Mouse (Mus musculus): ENCODE measurements at regions not wholly inside any gene's neighbourhood (a gene's known extent, or its start where the extent isn't known, plus 50 kb on each side); places are given as distances from the start of the nearest gene placed in this dataset.
A peak's percentile ranks its signal among the peaks of the same experiment; 100 is the strongest.

- no peak for DNase-seq
These were observed 53.9 kb upstream of the Fmo9 start for GRCm38 (mm10) chr1:166735545-166735944.

DNA sequence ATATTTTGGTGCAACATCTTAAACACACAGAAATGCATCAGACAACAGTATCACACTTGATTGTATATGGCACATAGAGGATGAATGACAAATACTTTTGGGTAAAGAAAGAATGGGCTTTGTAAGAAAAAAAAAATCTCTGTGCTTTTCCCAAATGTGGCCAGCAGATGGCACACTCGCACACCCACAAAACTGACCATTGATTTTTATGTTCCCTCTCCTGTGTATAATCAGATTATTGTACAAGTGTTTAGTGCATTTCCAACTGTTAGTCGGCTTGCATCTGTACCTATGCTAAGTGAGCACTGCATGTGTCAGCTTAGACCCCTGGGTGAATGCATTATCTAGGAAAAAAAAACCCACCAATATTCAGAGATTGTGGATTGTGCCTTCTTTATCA, 56.4 kb upstream of the Fmo9 start:
- DNase-seq = peak in 1 of 2 experiments; percentile 24

GRCm38 (mm10) chr1:166750236-166750635, 68.6 kb upstream of the Fmo9 start:
- no peak for DNase-seq

GRCm38 (mm10) chr1:166750777-166751176, 69.1 kb upstream of the Fmo9 start:
- no peak for DNase-seq

- DNase-seq = no peak
These were observed 69.8 kb upstream of the Fmo9 start for GRCm38 (mm10) chr1:166751436-166751835.

DNA sequence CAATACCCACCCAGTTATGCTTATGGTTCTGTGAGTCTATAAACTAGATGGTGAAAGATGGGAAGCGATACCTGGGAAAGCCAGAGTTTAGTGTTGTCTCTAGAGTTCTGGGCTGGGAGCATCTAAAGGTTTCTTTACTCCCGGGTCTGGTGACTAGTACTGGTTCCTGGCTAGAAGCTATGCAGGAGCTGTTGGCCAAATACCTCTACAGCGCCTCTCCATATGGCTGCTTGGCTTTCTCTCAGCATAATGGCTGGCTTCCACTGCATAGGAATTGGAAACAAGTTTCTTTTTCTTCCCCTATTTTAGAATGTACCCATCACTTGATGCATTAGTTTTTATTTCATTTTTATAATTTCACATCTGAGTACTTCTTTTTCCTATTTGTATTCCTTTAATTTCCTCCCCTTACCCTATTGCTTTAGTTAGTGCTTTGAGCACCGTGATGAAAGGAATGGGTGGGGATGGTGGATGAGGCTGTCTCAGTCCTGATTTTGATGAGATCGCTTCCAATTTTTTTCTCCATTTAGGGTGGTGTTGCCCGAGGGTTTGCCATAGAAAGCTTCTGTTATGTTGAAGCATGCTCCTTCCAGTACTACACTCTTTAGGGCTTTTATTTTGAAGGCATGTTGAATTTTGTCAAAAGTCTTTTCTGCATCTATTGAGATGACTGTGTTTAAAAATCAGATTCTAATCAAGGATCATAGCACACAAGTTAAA, 71.5 kb upstream of the Fmo9 start:
- no peak for DNase-seq

- DNase-seq = no peak
These were observed 77.3 kb upstream of the Fmo9 start for GRCm38 (mm10) chr1:166758987-166759386.

DNA sequence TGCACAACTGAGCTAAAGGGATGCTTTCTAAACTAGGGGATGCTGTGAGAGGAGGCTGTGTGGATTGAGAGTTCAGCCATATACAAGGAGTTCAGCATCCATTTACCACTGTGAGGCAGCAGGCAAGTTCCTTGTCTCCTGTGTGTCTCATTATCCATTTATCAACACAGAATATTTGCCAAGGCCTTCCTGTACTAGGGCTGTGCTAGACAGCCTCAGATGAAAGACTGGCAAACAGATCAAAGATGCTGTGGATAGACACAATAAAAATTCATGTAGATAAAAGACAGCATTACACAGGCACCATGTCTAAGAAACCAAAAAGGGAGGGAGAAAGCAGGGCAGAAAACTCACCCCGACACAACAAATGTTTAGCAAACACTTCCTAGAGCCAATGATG, 91.5 kb upstream of the Fmo9 start:
- DNase-seq = no peak

DNA sequence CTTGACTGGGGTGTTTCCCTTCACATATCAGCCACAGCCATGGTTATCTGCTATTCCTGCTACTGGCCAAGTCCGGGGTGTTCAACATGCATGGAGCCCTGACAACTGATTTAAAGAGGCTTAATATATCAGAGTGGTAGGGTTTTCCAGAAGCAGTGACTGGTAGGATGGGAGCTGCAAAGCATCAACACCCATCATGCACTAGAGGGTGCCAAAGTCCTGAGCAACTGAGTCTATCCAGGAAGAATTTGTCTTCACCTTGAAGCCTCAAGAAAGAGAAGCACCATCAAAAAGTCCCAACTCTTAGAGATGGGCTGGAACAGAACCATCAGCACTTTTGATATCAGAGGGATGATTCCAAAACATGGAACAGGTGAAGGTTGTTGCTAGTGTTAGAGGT, 100.5 kb upstream of the Fmo9 start:
- DNase-seq = peak; percentile 18 to 53

- no peak for DNase-seq
These were observed 106.3 kb upstream of the Fmo9 start for GRCm38 (mm10) chr1:166787945-166788344.

- no peak for DNase-seq
These were observed 107.3 kb upstream of the Fmo9 start for GRCm38 (mm10) chr1:166788824-166789399.

DNA sequence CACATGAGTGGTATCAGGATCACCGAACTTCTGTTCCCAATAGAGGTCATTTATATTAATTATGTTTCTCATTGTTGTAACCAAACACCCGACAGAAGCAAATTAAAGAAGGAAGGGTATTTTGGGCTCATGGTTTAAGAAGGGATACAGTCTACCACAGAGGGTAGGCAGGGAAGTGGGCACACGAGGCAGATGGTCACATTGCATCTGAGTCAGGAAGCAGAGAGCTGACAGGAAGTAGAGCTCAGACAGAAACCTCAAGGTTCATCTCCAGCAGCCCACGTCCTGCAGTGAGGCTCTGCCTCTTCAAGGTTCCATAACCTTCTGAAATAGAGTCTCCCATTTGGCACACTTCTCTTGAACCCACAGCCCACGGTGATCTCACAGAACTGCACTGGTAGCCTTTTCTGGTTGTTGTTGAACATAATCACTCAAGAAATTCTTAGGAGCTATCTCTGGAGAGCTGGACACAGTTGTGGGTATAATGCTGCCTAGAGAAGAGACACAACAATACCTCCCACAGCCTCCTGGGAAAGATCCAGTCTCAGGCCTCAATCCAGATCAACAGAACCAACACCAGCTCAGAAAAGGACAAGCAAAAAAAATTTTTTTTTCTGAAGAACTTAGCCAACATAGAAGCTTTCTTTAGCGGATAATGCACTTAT, 111.5 kb upstream of the Fmo9 start:
- no peak for DNase-seq

- no peak for DNase-seq
These were observed 112.1 kb upstream of the Fmo9 start for GRCm38 (mm10) chr1:166793717-166794081.

- DNase-seq = peak in 1 of 2 experiments; percentile 32
These were observed 113.1 kb upstream of the Fmo9 start for GRCm38 (mm10) chr1:166794622-166795244.

DNA sequence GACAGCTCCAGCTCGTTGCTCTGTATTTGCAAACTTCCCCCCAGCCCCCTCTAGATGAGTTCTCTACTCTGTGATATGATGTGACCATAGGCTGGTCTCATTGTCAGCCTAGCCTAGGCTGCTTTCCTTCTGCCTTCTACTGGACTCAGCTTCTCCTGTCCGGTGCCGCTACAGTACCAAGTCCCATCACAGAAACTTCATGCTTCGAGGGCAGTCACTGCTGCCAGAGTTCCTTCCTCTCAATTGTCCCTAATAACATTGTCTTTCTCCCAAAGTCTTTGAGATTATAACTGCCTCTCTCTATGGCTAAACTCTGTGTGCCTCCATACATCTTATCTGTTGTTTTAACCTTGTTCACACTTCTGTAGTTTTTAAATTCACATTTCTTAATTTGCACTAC, 114.0 kb upstream of the Fmo9 start:
- DNase-seq = no peak

- no peak for DNase-seq
These were observed 114.8 kb upstream of the Fmo9 start for GRCm38 (mm10) chr1:166796362-166796925.

- DNase-seq = no peak
These were observed 115.3 kb upstream of the Fmo9 start for GRCm38 (mm10) chr1:166796931-166797330.

DNA sequence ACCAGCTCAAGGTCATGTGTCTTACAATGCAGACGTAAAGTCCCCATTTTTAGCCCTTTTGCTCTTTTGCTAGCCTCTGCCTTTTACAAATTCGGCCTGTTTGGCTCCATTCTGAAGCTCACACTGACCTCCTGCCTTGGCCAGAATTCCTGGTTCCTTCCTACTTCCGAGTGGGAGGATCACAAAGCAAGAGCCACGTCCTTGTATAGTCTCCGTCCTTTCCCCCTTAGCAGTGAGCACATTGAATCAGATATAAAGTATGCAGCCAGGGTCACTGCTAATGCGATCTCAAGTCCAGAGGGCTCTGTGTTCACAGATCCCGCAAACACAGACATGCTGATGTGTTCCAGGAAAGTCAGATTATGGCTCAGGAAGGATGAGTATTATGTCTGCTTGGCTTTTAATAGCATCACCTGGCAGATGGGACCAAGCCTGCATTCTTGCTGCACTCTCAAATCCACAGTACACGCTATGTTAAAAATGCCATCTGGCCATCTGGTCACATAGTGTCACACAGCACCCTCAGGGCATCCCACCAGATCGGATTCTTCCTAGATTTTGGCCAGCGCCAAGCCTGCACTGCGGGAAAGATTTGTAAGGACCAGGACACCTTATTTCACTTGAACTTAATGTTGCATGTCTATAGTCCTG, 119.4 kb upstream of the Fmo9 start:
- DNase-seq = no peak

- DNase-seq = no peak
These were observed 120.3 kb upstream of the Fmo9 start for GRCm38 (mm10) chr1:166801929-166802328.

- no peak for DNase-seq
These were observed 122.3 kb upstream of the Fmo9 start for GRCm38 (mm10) chr1:166803928-166804327.

DNA sequence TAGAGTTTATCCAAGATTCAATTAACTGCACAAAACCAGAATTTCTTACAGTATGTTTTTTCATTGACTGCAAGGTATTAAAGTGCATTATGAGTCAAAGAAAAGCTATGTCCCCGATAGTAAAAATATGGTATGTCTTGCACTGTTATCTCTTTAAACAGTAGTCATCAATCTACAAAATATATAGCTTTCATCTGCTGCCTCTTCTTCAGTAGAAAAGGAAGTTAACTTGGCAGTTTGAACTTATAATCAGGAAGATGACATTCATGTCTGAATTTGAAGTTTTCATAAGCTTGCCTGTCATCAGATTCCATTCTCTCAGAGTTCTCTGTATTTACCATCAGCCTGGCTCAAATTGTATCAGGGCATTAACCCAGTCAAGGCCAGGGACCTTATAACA, 122.7 kb upstream of the Fmo9 start:
- DNase-seq = no peak

DNA sequence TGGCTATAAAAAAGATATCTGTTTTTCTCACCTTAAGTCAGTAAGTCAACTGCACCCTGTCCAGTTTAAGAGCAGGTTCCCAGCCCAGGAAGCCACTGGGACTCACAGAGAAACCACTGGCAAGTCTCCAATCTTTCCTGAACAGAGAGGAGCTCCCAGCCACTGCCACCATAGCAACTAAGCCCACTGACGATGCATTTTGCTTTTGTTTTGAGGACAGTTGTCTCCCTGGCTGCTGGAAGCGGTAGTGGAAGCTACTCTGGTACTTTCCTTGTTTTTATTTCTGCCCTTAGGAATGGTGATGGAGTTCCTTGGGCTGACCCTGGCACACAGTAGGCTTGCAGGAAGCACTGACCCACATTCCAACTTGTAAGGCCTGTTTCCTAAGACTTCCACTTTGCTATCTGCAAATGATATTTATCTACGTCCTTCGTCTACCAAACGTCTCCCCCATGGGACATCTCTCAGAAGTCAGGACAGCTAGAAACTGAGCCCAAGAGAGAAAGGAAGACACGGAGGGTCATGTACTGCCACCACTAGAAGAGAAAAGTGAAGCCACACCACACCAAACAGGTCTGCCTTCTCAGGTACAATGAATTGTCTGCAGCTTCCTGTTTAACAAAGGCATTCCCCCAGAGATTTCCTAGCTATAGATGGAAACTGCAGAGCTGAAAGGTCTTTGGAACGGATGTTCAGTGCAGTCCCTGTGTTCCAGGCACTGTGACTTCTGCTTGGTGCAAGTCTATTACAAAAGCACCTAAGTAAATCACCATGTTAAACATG, 125.7 kb upstream of the Fmo9 start:
- no peak for DNase-seq

Data from kidney, postnatal 36 days (tissue).